In the genomic region with DNA sequence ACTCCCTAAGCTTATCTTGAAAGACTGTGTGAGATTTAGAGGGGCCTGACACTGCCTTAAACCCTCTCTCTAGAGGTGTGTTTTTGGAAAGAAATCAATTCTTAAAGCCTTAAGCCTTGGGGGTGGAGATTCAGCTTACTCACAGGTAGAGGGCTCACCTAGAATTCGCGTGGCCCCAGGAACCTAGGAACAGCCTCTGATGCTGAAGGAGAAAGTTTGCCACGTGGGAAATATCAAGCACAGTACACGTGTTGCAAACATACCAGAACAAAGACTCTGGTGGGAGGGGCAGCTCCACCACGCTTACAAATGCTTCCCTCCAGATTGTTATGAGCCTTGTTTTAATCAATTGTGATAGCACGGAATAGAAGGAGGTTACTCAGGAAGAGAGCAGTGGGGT, we compare ENCODE assay signal across 29 mouse cellular contexts.
DNase-seq lines count a peak whose midpoint lies in the region; ATAC-seq and TF ChIP-seq lines count a peak whose summit lies in the region.
"Had no signal": no experiment of that assay in that cellular context is flagged by ENCODE, and none has a peak within 500 bp of the region (broad histone marks: within the 10 kb centered on the region; RNA-seq: fewer than 3 reads in every experiment).

No protein-coding gene starts in this region.

- H3K4me1 ChIP-seq in heart, embryonic 10.5 days = peaks cover 6% of the 10 kb centered on the region; the same call in 1 of the 2 replicates
- H3K4me1 ChIP-seq in lung, postnatal 0 days (ENCODE audit: insufficient read depth, low read depth, low read length) = peaks cover 5% of the 10 kb centered on the region; the same call in 1 of the 2 replicates
- H3K4me1 ChIP-seq in stomach, embryonic 15.5 days = 0 out of 2 replicates have a peak, but pooled peaks cover 4% of the 10 kb centered on the region
- H3K4me1 ChIP-seq in forebrain, embryonic 12.5 days = no peaks in the 10 kb centered on the region
- H3K4me1 ChIP-seq: lung, embryonic 15.5 days; midbrain, embryonic 15.5 days; neural tube, embryonic 13.5 days had no signal

- 37% methylated on average over 6 of the region's 6 CpGs for WGBS in heart, embryonic 10.5 days
- 25% methylated on average over 6 of the region's 6 CpGs for WGBS in lung, postnatal 0 days
- 32% methylated on average over 6 of the region's 6 CpGs for WGBS in stomach, embryonic 15.5 days
- WGBS in forebrain, embryonic 12.5 days = 53% methylated on average over 6 of the region's 6 CpGs

- peak; percentile 65 for ATAC-seq in lung, postnatal 0 days
- peak; percentile 22; the same call in 1 of the 2 replicates for ATAC-seq in common myeloid progenitor, adult 5-6 weeks (replicated peaks; ENCODE audit: low read depth, poor library complexity, severe bottlenecking)
- ATAC-seq in stomach, embryonic 15.5 days (ENCODE audit: insufficient read depth, low FRiP score, low read depth) = peak; percentile 80
- no peak for ATAC-seq in forebrain, embryonic 12.5 days (ENCODE audit: low FRiP score)
- ATAC-seq: CD4-positive, CD25-positive, alpha-beta regulatory T cell, adult 4 months; forebrain, embryonic 14.5 days; hindbrain, embryonic 16.5 days; midbrain, embryonic 15.5 days had no signal

- no peak for DNase-seq in heart, embryonic 10.5 days (ENCODE audit: low spot score)
- DNase-seq in heart, adult 8-10 months (ENCODE audit: low spot score) = no peak
- DNase-seq in lung, postnatal 0 days (ENCODE audit: low spot score) = peak; percentile 46
- DNase-seq in lung, postnatal 14 days = no peak
- DNase-seq in adrenal gland, adult 2 months = no peak
- DNase-seq: adrenal gland, postnatal 36 days; cerebellum, adult 9-10 months; gastrocnemius, adult 2 months; kidney, adult 2 months; layer of hippocampus, adult 9-11 months; right cerebral cortex, adult 18-20 months; right cerebral cortex, postnatal 4 days had no signal

- H3K27me3 ChIP-seq in heart, embryonic 10.5 days (ENCODE audit: insufficient read depth, poor library complexity, severe bottlenecking) = no peaks in the 10 kb centered on the region
- H3K27me3 ChIP-seq in lung, postnatal 0 days (replicated peaks; ENCODE audit: insufficient read depth, low read length) = no peaks in the 10 kb centered on the region
- no peaks in the 10 kb centered on the region for H3K27me3 ChIP-seq in stomach, embryonic 15.5 days (replicated peaks)
- no peaks in the 10 kb centered on the region for H3K27me3 ChIP-seq in forebrain, embryonic 12.5 days
- H3K27me3 ChIP-seq: embryonic facial prominence, embryonic 12.5 days; lung, embryonic 15.5 days; midbrain, embryonic 15.5 days; neural tube, embryonic 13.5 days had no signal

- H3K9ac ChIP-seq in lung, postnatal 0 days (replicated peaks; ENCODE audit: low read depth) = no peak overlapping the region
- H3K9ac ChIP-seq in stomach, embryonic 15.5 days = no peak overlapping the region
- H3K9ac ChIP-seq in forebrain, embryonic 12.5 days = no peak overlapping the region
- H3K9ac ChIP-seq: embryonic facial prominence, embryonic 12.5 days; liver, embryonic 14.5 days; lung, embryonic 15.5 days; midbrain, embryonic 15.5 days; neural tube, embryonic 13.5 days had no signal

- H3K27ac ChIP-seq in heart, embryonic 10.5 days = peak overlapping the region; percentile 42; the same call in 1 of the 2 replicates
- no peak overlapping the region for H3K27ac ChIP-seq in lung, postnatal 0 days (ENCODE audit: low read length)
- peak overlapping the region; percentile 40; the same call in 1 of the 2 replicates for H3K27ac ChIP-seq in stomach, embryonic 15.5 days
- H3K27ac ChIP-seq in forebrain, embryonic 12.5 days = no peak overlapping the region
- H3K27ac ChIP-seq: embryonic facial prominence, embryonic 12.5 days; gastrocnemius, adult 2 months; hindbrain, embryonic 10.5 days; kidney, postnatal 0 days; left cerebral cortex, adult 2 months; liver, embryonic 14.5 days; lung, embryonic 15.5 days; midbrain, embryonic 15.5 days; neural tube, embryonic 13.5 days had no signal

- no peak overlapping the region for H3K4me3 ChIP-seq in heart, embryonic 10.5 days
- no peak overlapping the region for H3K4me3 ChIP-seq in lung, postnatal 0 days (ENCODE audit: low read depth, low read length)
- H3K4me3 ChIP-seq in stomach, embryonic 15.5 days (replicated peaks) = no peak overlapping the region
- no peak overlapping the region for H3K4me3 ChIP-seq in forebrain, embryonic 12.5 days (replicated peaks)
- H3K4me3 ChIP-seq: embryonic facial prominence, embryonic 12.5 days; erythroblast, embryonic 14.5 days; gastrocnemius, adult 2 months; hindbrain, embryonic 10.5 days; left cerebral cortex, adult 2 months; lung, embryonic 15.5 days; midbrain, embryonic 15.5 days; myocyte; neural tube, embryonic 13.5 days had no signal

- 0 out of 2 replicates have a peak, but pooled peaks cover 2% of the 10 kb centered on the region for H3K36me3 ChIP-seq in heart, embryonic 10.5 days
- H3K36me3 ChIP-seq in lung, postnatal 0 days (ENCODE audit: insufficient read depth, low read length) = no peaks in the 10 kb centered on the region
- H3K36me3 ChIP-seq in stomach, embryonic 15.5 days = no peaks in the 10 kb centered on the region
- H3K36me3 ChIP-seq in forebrain, embryonic 12.5 days (replicated peaks) = no peaks in the 10 kb centered on the region
- H3K36me3 ChIP-seq: embryonic facial prominence, embryonic 12.5 days; hindbrain, embryonic 10.5 days; lung, embryonic 15.5 days; midbrain, embryonic 15.5 days; neural tube, embryonic 13.5 days had no signal

- TF ChIP-seq CTCF in lung, postnatal 0 days (IDR thresholded peaks at IDR 0.05) = no peak

- no peak overlapping the region for H3K4me2 ChIP-seq in lung, postnatal 0 days (replicated peaks; ENCODE audit: low read depth, low read length)
- H3K4me2 ChIP-seq in stomach, embryonic 15.5 days = no peak overlapping the region
- no peak overlapping the region for H3K4me2 ChIP-seq in forebrain, embryonic 12.5 days
- H3K4me2 ChIP-seq: embryonic facial prominence, embryonic 12.5 days; heart, embryonic 11.5 days; lung, embryonic 15.5 days; midbrain, embryonic 15.5 days; neural tube, embryonic 13.5 days had no signal

- no peak for TF ChIP-seq EP300 in lung, postnatal 0 days (IDR thresholded peaks at IDR 0.05)

- no peaks in the 10 kb centered on the region for H3K9me3 ChIP-seq in heart, embryonic 10.5 days
- no peaks in the 10 kb centered on the region for H3K9me3 ChIP-seq in lung, postnatal 0 days (ENCODE audit: low read length)
- H3K9me3 ChIP-seq in stomach, embryonic 15.5 days = no peaks in the 10 kb centered on the region
- no peaks in the 10 kb centered on the region for H3K9me3 ChIP-seq in forebrain, embryonic 12.5 days
- H3K9me3 ChIP-seq: lung, embryonic 15.5 days; midbrain, embryonic 15.5 days; neural tube, embryonic 13.5 days had no signal

Comparison
In these comparisons a context has a peak if more than half of its experiments do, and no peak if none do; other contexts are left out.
1. H3K27ac ChIP-seq: peak in heart, embryonic 10.5 days (single experiment) and stomach, embryonic 15.5 days (single experiment); none in lung, postnatal 0 days (single experiment) and forebrain, embryonic 12.5 days (single experiment).